Mouse (Mus musculus) spleen, adult 2 months (tissue): ENCODE measurements at regions not wholly inside any gene's neighbourhood (a gene's known extent, or its start where the extent isn't known, plus 50 kb on each side); places are given as distances from the start of the nearest gene placed in this dataset.

ENCODE experiments used
- CTCF ChIP-seq: fragments of 200-500 bp; IDR thresholded peaks from 2 replicates; pipeline ENCODE4 v1.5.1; 2011; ENCODE audit warnings: mild to moderate bottlenecking, inconsistent platforms; ENCODE audit not compliant: insufficient read depth, insufficient read length, insufficient replicate concordance; ENCODE audit errors: extremely low read depth
- POLR2A ChIP-seq: fragments of 200-500 bp; IDR thresholded peaks from 2 replicates; pipeline ENCODE4 v1.6.1; 2011; ENCODE audit warnings: low read depth, low read length, inconsistent platforms

- TF ChIP-seq POLR2A, result no peak
- TF ChIP-seq CTCF, result no peak
These were observed 467.7 kb upstream of the Arid1b start for GRCm38 (mm10) chr17:4526466-4526865.
